Mouse (Mus musculus): ENCODE results near the gene Dynlrb2.

DNA sequence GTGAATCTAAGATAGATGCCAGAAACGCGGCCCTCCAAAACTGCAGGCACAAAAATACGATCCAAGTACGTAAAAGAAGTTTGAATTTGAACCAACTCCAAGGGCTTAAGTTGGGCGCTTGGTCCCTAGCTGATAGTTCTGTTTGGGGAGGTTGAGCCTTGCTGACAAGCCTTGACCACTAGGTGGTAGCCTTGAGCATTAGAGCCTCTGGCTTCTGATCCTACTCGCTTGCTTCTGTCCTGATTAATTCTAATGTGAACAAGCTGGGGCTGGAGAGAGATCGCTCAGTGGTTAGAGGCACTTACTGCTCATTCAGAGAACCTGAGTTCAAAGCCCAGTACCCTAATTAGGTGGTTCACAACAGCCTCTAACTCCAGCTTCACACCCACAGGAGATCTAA is 23.9 kb upstream of the Dynlrb2 start:
- TF ChIP-seq POLR2A (IDR thresholded peaks at IDR 0.05; ENCODE audit: borderline replicate concordance, low read depth, low read length) (no peak), CTCF (IDR thresholded peaks at IDR 0.05; ENCODE audit: low read depth, low read length) (peak; percentile 49)

Measured in bone marrow macrophage, adult 2 months (primary cell).